Mouse (Mus musculus) cortical plate, adult 2 months (tissue): ENCODE measurements around the gene Edem2.

Experiments
- CTCF ChIP-seq: fragments of 200-500 bp; IDR thresholded peaks from 2 replicates; pipeline ENCODE4 v1.5.1; 2011; ENCODE audit warnings: mild to moderate bottlenecking, control low read depth, low read length; ENCODE audit not compliant: insufficient read depth; ENCODE audit errors: extremely low read depth
- POLR2A ChIP-seq: fragments of 200-500 bp; IDR thresholded peaks from 2 replicates; pipeline ENCODE4 v1.6.1; 2011; ENCODE audit warnings: mild to moderate bottlenecking, low read length, control low read depth; ENCODE audit not compliant: insufficient read depth; ENCODE audit errors: extremely low read depth

DNA sequence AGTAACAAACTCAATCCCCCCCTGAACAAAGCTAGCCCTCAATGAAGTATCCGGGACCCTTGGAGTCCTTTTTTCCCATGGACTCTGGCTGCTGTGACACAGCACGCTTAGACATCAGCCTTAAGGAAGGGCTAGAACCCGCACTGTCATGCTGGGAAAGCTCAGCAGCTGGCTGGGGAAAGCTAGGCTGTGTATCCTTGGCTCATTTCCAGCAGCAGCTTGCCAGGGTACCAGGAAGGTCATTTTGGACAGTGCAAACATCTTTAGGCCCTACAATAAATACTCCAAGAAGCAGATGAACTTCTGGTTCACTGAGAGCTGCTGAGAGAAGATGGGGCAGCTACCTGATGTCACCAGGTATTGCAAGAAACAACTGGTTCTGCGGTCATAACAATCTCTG is 58.0 kb downstream of the Edem2 start:
- TF ChIP-seq CTCF (no peak), POLR2A (no peak)
